Comparison of ENCODE assay signal across 10 mouse cellular contexts in genomic region chr12:79974530-79974929, GRCm38 (mm10).
DNase-seq lines count a peak whose midpoint lies in the region; ATAC-seq and TF ChIP-seq lines count a peak whose summit lies in the region.
"Had no signal": no experiment of that assay in that cellular context is flagged by ENCODE, and none has a peak within 500 bp of the region (broad histone marks: within the 10 kb centered on the region; RNA-seq: fewer than 3 reads in every experiment).

No protein-coding gene starts in this region.

- H3K9ac ChIP-seq in kidney, embryonic 15.5 days = no peak overlapping the region
- H3K9ac ChIP-seq in embryonic facial prominence, embryonic 12.5 days = no peak overlapping the region
- no peak overlapping the region for H3K9ac ChIP-seq in lung, postnatal 0 days (replicated peaks; ENCODE audit: low read depth)
- H3K9ac ChIP-seq: liver, embryonic 14.5 days had no signal

- H3K27me3 ChIP-seq in kidney, embryonic 15.5 days = no peaks in the 10 kb centered on the region
- H3K27me3 ChIP-seq in embryonic facial prominence, embryonic 12.5 days = no peaks in the 10 kb centered on the region
- no peaks in the 10 kb centered on the region for H3K27me3 ChIP-seq in lung, postnatal 0 days (replicated peaks; ENCODE audit: insufficient read depth, low read length)

- peak overlapping the region; percentile 82 for H3K27ac ChIP-seq in kidney, embryonic 15.5 days
- H3K27ac ChIP-seq in embryonic facial prominence, embryonic 12.5 days = peak overlapping the region; percentile 43
- H3K27ac ChIP-seq in lung, postnatal 0 days (ENCODE audit: low read length) = peak overlapping the region; percentile 87
- H3K27ac ChIP-seq: liver, embryonic 14.5 days had no signal

- TF ChIP-seq EP300 in lung, postnatal 0 days (IDR thresholded peaks at IDR 0.05) = peak; percentile 55

- ATAC-seq in kidney, embryonic 15.5 days (replicated peaks; ENCODE audit: low FRiP score) = no peak
- no peak for ATAC-seq in embryonic facial prominence, embryonic 12.5 days (ENCODE audit: insufficient number of reproducible peaks, insufficient read depth, low FRiP score, low TSS enrichment)
- ATAC-seq in lung, postnatal 0 days = peak; percentile 72

- no peaks in the 10 kb centered on the region for H3K36me3 ChIP-seq in kidney, embryonic 15.5 days
- no peaks in the 10 kb centered on the region for H3K36me3 ChIP-seq in embryonic facial prominence, embryonic 12.5 days
- H3K36me3 ChIP-seq in lung, postnatal 0 days (ENCODE audit: insufficient read depth, low read length) = no peaks in the 10 kb centered on the region
- H3K36me3 ChIP-seq: G1E had no signal

- H3K4me3 ChIP-seq in kidney, embryonic 15.5 days (replicated peaks) = no peak overlapping the region
- H3K4me3 ChIP-seq in embryonic facial prominence, embryonic 12.5 days = no peak overlapping the region
- H3K4me3 ChIP-seq in lung, postnatal 0 days (ENCODE audit: low read depth, low read length) = no peak overlapping the region

- H3K4me2 ChIP-seq in kidney, embryonic 15.5 days = no peak overlapping the region
- no peak overlapping the region for H3K4me2 ChIP-seq in embryonic facial prominence, embryonic 12.5 days (replicated peaks)
- H3K4me2 ChIP-seq in lung, postnatal 0 days (replicated peaks; ENCODE audit: low read depth, low read length) = no peak overlapping the region

- no peak for TF ChIP-seq CTCF in lung, postnatal 0 days (IDR thresholded peaks at IDR 0.05)

- no peak for DNase-seq in kidney, adult 9 months
- peak; percentile 52 to 70 for DNase-seq in heart, postnatal 14 days
- peak; percentile 92 for DNase-seq in lung, postnatal 0 days (ENCODE audit: low spot score)
- DNase-seq in adrenal gland, adult 18-20 months (ENCODE audit: low spot score in 2 of 2) = no peak
- no peak for DNase-seq in layer of hippocampus, postnatal 14 days (ENCODE audit: low spot score in 2 of 2)
- DNase-seq in gastrocnemius, postnatal 25 days = no peak

- no peaks in the 10 kb centered on the region for H3K9me3 ChIP-seq in kidney, embryonic 15.5 days (replicated peaks)
- no peaks in the 10 kb centered on the region for H3K9me3 ChIP-seq in embryonic facial prominence, embryonic 12.5 days
- H3K9me3 ChIP-seq in lung, postnatal 0 days (ENCODE audit: low read length) = no peaks in the 10 kb centered on the region

- H3K4me1 ChIP-seq in kidney, embryonic 15.5 days = peaks cover 52% of the 10 kb centered on the region
- peaks cover 48% of the 10 kb centered on the region for H3K4me1 ChIP-seq in embryonic facial prominence, embryonic 12.5 days
- peaks cover 23% of the 10 kb centered on the region for H3K4me1 ChIP-seq in lung, postnatal 0 days (ENCODE audit: insufficient read depth, low read depth, low read length)

- intact Hi-C loops in heart, postnatal 14 days (cut with DNase I) = no loop called here

- 60% methylated on average over 7 of the region's 7 CpGs for WGBS in kidney, embryonic 15.5 days
- 29% methylated on average over 7 of the region's 7 CpGs for WGBS in embryonic facial prominence, embryonic 12.5 days
- WGBS in lung, postnatal 0 days = 24% methylated on average over 7 of the region's 7 CpGs

Comparison
In these comparisons a context has a peak if more than half of its experiments do, and no peak if none do; other contexts are left out.
1. DNase-seq: peak in heart, postnatal 14 days (2 of 2) and lung, postnatal 0 days (single experiment); none in kidney, adult 9 months (single experiment), adrenal gland, adult 18-20 months (0 of 2), layer of hippocampus, postnatal 14 days (0 of 2) and gastrocnemius, postnatal 25 days (single experiment).
2. Peak in every context shown above with its lines, with median percentiles within 50 percentile points of each other: H3K27ac ChIP-seq.